Mouse (Mus musculus) cerebellum, adult 2 months (tissue): ENCODE results near the gene Gxylt2.

Source experiments
- CTCF ChIP-seq: fragments of 200-500 bp; IDR thresholded peaks from 2 replicates; pipeline ENCODE4 v1.5.1; 2011; ENCODE audit warnings: low read depth, mild to moderate bottlenecking, control low read depth, low read length, moderate library complexity, borderline replicate concordance; ENCODE audit not compliant: insufficient read depth
- POLR2A ChIP-seq: fragments of 200-500 bp; IDR thresholded peaks from 2 replicates; pipeline ENCODE4 v1.6.1; 2011; ENCODE audit warnings: low read length, control low read depth, borderline replicate concordance; ENCODE audit not compliant: insufficient read depth

DNA sequence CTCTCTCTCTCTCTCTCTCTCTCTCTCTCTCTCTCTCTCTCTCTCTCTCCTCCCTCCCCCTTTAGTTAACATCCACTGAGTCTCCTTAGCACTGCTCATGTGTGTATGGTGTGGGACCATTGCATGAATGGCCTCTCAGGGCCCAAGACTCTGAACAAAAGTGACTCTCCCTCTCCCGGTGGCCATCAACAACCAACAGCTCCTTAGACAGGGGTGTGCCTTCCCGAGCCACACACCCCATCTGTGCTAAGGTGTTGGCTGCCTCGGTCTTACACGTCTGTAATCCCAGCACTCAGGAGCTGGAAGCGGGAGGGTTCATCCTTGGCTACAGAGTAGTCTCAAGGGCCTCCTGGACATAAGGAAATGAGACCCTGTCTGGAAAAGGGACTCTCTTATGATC, 4.5 kb upstream of the Gxylt2 start:
- TF ChIP-seq CTCF (no peak), POLR2A (no peak)
